Mouse (Mus musculus) mesoderm, embryonic 11.5 days (tissue): ENCODE data around the gene Olfr816.
"Not testable (repeated sequence)": the region's sequence is repeated elsewhere in the genome, so short reads cannot be mapped to it uniquely, and the experiment has no call there.

Experiments used
- DNase-seq: peaks from one replicate; pipeline ENCODE4 v3.0.0-alpha.2; 2012; ENCODE audit warnings: low read depth, low spot score

Gene Olfr816

GRCm38 (mm10) chr10:129915497-129915896 lies at the start of gene Olfr816:
TSS of gene Olfr816 (minus strand) at chr10:129915597.
- no peak for DNase-seq

DNA sequence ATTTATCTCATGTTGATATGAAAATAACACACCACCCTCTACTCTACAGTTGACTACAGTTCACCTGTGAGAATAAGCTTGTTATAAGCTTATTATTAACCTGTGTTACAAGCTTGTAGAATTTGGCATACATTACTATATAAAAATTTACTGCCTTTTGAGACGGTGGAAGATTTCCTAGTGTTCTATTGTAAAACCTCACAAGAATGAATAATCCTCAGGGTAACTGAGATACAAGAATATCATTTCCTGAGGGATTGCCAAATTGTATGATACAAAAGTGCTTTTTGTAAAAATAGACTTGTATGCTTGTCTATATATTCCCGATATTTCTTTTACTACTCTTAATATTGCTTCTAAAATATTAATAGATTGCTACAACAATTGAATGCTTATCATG lies 33.6 kb upstream of the Olfr816 start, which contains the start of gene Olfr818:
Olfr818 (minus strand) TSS at position 101 of the 400 bp plus-strand sequence.
- no peak for DNase-seq

DNA sequence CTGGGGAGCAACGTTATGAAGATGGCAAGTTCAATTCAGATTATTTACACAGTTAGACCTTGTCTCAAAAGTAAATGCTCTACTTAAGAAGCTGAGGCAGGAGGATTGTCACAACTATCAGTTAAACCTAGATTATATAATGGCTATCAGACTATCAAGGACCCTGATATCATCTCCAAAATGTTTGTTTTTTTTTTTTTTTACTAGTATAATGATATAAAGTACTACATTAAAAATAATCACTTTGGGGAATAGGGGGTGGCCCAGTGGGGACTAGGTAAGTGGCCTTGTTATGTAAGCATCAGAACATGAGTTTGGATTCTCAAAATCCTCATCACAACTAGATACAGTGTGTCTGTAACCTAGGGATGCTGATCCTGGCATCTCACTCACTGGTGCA lies 9.6 kb downstream of the Olfr816 start, which contains the start of gene Olfr815:
Olfr815 (minus strand) TSS at position 101 of the 400 bp plus-strand sequence.
- DNase-seq = not testable (repeated sequence)

- DNase-seq = no peak
Measured at GRCm38 (mm10) chr10:129885934-129886333, 29.5 kb downstream of the Olfr816 start.

DNA sequence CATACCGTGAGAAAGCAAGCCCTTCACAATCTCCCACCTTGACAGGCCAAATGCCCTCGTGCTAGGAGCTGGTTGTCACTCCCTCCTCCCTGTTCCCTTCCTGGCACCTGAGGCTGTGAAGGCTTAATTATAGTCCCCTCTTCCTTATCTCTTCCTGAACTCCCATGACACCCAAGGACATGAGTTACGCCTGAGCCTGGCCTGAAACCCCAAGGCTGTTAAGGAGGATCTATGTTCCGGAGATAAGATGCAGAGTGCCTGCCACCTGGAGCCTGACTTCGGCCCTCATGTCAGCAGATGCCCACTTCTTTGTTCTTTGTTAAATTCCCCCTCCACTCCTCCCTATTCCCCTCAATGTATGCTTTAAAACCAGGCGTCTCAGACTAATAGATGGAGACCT lies 29.9 kb downstream of the Olfr816 start:
- not testable (repeated sequence) for DNase-seq

DNA sequence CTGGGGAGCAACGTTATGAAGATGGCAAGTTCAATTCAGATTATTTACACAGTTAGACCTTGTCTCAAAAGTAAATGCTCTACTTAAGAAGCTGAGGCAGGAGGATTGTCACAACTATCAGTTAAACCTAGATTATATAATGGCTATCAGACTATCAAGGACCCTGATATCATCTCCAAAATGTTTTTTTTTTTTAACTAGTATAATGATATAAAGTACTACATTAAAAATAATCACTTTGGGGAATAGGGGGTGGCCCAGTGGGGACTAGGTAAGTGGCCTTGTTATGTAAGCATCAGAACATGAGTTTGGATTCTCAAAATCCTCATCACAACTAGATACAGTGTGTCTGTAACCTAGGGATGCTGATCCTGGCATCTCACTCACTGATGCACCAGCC lies 35.6 kb downstream of the Olfr816 start, which contains the start of gene Olfr814:
Olfr814 (minus strand) TSS at position 101 of the 400 bp plus-strand sequence.
- DNase-seq = not testable (repeated sequence)
